Mouse (Mus musculus) urinary bladder, postnatal 25 days (tissue): ENCODE data around the gene Astn2.

Source experiments
- DNase-seq: peaks from one replicate; pipeline ENCODE4 v3.0.0; 2022; ENCODE audit warnings: low spot score

Gene Astn2

GRCm38 (mm10) chr4:65415507-65415906 is 988.9 kb downstream of the Astn2 start:
- DNase-seq = no peak

- DNase-seq = no peak
Measured at GRCm38 (mm10) chr4:65402836-65403634, 1001.4 kb downstream of the Astn2 start.

- no peak for DNase-seq
Measured at GRCm38 (mm10) chr4:65402286-65402685, 1002.1 kb downstream of the Astn2 start.

GRCm38 (mm10) chr4:65399457-65399856 is 1005.0 kb downstream of the Astn2 start:
- DNase-seq = no peak

GRCm38 (mm10) chr4:65396806-65397205 is 1007.6 kb downstream of the Astn2 start:
- DNase-seq = no peak

GRCm38 (mm10) chr4:65391001-65391400 is 1013.4 kb downstream of the Astn2 start:
- no peak for DNase-seq

- DNase-seq = no peak
Measured at GRCm38 (mm10) chr4:65383070-65383469, 1021.3 kb downstream of the Astn2 start.

- DNase-seq = no peak
Measured at GRCm38 (mm10) chr4:65379461-65379860, 1025.0 kb downstream of the Astn2 start.

GRCm38 (mm10) chr4:65376571-65376970 is 1027.8 kb downstream of the Astn2 start:
- no peak for DNase-seq

- DNase-seq = no peak
Measured at GRCm38 (mm10) chr4:65373841-65374240, 1030.6 kb downstream of the Astn2 start.

GRCm38 (mm10) chr4:65372731-65373130 is 1031.7 kb downstream of the Astn2 start:
- DNase-seq = no peak

GRCm38 (mm10) chr4:65367135-65367534 is 1037.3 kb downstream of the Astn2 start:
- DNase-seq = no peak

- DNase-seq = no peak
Measured at GRCm38 (mm10) chr4:65354580-65354979, 1049.8 kb downstream of the Astn2 start.

GRCm38 (mm10) chr4:65350521-65350920 is 1053.9 kb downstream of the Astn2 start:
- DNase-seq = no peak

GRCm38 (mm10) chr4:65341766-65342165 is 1062.6 kb downstream of the Astn2 start:
- DNase-seq = no peak

- no peak for DNase-seq
Measured at GRCm38 (mm10) chr4:65333718-65334117, 1070.7 kb downstream of the Astn2 start.
